Mouse (Mus musculus) MEL-GATA-1-ER (cell line): Measurements from ENCODE around the gene Olfr1392.
"Not testable (repeated sequence)": the region's sequence is repeated elsewhere in the genome, so short reads cannot be mapped to it uniquely, and the experiment has no call there.

Experiments used
- DNase-seq: peaks from one replicate; pipeline ENCODE4 v3.0.0-alpha.2; 2012; ENCODE audit warnings: low read depth; ENCODE audit errors: extremely low read depth

Gene Olfr1392

DNA sequence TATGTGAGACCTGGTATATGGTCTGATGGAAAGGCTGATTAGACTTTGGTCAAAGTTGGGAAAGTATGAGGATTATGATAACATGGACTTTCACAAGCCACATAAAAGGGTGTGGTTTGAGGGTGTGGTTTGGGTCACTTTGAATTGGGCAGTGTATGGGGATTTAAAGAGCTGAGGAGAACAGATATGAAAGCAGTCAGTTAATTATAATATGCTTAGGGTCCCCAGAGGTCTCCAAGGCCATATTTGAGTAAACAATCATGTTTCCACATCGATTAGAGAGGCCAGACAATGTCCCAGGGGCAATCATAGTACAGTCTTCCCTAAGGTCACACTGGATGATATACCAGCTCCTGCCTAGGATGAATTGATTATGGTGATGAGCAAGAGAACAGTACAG is at the start of gene Olfr1392:
TSS of gene Olfr1392 (plus strand) at position 301 of the 400 bp plus-strand sequence.
- not testable (repeated sequence) for DNase-seq

DNA sequence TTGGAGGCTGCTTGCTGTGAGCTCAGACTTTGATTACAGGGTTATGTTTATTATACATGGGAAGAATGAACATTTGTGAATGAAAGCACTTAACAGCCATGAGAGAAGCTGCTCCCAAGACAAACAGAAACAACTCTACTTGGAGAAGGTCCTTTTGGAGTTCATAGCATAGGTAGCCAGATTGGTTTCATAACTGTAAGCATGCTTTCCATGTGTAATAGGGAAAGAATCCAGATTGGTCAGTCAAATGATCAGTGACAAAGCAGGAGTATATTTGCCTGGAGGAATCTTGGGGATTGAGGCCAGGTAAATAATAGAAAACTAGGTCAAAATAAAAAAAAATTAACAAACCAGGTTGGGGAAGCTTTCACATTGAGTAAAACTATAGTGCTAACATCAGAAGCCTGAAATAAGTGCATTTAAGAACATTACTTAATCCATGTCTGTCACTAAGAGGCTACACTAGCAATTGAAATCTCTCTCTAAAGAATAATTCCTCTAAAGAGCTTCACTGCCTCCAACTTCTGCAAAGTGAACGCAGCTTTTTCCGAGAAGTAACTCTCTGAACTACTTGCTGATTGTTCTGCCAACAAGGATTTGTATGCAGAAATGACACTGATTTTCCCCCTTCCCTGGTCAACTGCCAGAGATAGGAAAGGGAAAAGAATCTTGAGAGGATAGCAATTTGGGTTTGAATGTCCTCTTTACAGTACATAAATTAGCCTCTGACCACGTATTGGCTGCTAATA is 49.4 kb upstream of the Olfr1392 start:
- DNase-seq: no peak

DNA sequence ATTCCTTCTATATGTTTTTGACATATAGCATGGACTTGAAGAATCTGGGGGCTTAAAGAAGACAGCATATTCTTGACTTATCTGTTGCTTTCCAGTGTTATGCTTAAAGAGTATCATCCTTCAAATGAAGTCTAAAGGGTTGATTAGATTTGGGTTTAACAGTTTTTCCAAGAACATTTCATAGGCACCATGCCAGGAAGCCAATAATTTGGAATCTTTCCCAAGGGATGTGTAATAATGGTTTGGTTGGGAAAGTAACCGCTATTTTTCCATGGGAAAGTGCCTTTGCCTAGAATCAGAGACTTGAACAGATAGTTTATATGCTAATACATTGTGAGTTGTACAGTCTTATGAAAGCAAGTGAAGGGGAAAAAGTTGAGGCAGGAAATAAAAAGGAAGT is 48.2 kb upstream of the Olfr1392 start:
- no peak for DNase-seq

DNA sequence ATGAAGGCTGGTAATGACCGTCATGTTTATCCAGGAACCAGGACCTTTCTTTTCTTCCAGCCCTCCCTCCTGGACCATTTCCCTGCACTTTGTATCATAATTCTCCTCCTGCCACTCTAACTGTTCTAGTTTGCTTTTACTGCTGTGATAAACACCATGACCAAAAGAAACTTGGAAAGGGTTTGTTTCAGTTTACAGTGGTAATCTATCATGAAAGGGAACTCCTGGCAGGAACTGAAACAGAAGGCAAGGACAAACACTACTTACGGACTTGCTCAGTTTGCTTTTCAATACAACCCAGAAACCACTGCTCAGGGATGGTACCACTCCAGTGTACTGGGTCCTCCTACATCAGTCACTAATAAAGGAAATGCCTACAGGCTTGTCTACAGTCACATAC is 47.5 kb upstream of the Olfr1392 start:
- DNase-seq: no peak

DNA sequence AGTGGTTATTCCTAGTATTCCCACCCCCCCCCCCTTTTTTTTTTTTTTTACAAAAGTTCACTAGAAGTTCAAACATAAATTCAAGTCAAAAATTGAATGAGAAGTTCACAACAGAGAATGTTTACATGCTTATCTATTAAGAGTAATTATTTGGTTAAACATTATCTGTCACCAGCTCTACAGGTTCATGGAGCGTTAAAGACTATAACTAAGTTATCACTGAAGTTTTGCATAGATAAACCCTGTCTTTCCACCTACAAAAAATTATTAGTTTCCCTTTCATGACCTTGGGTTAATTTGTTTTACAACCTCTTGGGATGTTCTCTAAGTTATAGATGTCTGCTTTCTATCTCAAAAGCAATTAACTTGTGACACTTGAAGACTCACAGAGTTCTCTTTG is 44.8 kb upstream of the Olfr1392 start:
- DNase-seq: no peak

DNA sequence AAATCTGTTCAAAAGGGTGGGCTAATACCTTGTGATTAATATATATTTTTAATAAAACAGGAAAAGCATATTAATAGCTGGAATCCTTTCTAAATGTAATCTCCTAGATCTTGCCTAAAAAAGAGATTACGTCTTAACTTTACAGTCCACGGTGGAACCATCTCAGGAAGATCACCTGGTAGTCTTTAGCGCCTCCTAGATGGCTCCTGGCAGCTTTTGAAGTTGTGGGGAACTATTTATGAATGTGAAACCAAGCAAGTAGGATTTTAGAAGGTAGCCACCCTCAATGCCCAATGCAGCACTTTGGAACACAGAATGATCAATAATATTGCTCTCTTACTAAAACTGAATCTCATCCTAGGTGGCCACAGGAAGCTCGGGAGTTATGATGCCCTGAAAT is 44.2 kb upstream of the Olfr1392 start:
- no peak for DNase-seq

DNA sequence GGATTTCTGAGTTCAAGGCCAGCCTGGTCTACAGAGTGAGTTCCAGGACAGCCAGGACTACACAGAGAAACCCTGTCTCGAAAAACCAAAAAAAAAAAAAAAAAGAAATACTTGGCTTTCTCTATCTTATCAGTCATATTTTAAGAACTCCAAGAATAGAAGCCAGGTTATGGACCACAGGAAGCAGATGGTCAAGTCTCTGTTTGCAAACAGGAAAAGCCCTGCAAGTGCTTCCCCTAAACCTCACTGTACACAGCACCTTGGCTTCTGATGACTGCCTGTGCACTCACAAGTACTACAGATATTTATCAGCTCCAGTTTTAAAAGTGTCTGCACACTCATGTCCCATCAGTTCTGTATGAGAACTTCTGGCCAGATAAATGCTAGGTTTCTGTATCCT is 43.6 kb upstream of the Olfr1392 start:
- DNase-seq: peak; percentile 50

DNA sequence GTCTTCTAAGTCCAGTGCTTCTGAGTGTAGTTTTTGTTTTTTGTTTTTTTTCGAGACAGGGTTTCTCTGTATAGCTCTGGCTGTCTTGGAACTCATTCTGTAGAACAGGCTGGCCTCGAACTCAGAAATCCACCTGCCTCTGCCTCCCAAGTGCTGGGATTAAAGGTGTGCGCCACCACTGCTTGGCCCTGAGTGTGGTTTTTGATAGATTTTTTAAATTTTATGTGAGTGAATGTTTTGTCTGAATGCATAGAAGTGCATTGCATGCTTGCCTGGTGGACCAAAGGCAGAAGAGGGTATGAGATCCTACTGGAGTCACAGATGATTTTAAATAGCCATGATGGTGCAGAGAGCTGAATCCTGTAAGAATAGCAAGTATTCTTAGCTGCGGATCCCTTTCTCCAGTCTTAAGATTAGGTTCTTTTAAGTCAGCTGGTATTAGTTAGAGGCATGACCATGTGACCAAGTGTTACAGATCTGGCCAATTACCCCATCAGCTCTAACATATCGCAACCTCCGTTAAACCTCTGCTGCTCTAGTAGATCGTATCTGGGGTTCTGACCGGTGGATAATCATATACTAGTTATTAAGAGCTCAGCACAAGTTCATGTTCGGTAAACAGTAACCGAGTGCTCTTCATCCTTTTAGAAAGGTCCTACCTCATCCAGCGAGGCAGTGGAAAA is 42.0 kb upstream of the Olfr1392 start:
- DNase-seq: peak; percentile 31

DNA sequence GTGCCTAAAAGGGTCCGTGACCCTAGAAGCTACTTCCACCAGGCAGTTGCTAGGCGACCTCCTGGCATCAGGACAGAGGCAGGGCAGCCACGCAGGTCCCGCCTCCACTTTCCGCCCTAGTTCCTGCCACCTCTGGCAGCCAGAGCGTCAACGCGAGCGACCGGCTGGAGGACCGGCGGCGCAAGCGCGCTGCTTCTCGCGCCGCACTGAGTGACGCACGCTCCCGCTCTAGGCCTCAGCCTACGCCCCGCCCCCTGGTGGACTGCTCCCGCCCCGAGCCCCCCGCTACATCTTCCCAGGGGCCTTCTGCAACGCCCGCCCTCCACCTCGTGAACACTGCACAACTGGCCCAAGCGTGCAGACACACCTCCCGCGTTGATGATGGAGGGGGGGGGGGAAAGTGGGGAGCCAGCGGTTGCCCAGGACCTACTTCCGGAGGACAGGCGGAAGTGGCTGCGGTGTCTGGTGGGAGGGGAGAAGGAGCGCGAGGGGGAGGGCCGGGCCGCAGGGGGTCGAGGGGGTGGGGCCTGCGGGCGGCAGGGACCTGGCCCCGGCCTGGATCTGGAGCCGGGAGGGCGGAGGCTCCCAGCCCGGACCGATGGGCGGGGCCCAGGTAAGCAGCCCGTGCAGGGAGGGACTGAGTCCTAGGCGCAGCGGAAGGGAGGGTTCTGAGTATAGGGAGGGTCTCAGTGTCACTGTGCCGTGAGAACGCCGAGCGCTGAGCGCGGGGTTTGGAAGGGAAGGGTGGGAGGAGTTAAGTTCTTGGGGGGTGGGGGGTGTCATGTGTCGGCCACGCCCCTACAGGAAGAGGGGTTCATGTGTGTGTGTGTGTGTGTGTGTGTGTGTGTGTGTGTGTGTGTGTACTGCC is 41.1 kb upstream of the Olfr1392 start, which contains the start of gene Mgat1:
TSS of gene Mgat1 (plus strand) at position 465 of the 868 bp plus-strand sequence.
- DNase-seq: peak; percentile 89

DNA sequence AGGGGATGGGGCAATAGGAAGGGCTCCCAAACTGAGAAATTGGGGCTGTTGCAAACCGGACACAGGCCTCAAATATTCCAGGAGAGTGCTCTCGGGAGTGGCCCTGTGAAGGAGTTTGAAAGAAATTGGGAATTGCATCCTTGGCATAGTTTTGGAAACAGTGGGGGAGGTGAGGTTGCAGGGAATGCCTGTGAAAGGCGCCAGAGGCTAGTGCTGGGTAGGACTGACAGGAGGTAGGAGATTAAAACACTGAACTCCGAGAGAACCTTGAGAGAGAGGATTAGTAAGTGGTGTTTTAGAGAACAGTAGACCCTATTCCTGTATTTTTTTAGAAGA is 40.5 kb upstream of the Olfr1392 start:
- no peak for DNase-seq

DNA sequence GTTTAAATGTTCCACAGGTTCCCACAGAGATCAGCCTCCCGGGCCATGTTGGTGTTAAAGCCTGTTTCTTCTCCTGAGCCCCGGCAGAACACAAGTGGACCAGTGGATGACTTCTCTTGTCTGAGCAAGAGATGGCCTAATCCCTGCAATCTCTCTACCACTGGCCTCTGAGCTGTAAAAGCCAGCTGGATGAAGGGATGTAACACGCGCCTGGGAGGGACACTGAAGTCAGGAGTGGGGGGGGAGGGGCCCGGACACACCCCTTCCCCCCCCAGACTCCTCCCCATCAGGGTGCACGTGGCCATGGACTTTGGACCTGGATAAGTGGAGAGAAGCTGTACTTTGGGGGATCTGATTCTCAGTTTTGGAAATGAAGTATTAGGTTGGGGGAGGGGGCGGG is 39.9 kb upstream of the Olfr1392 start:
- DNase-seq: peak; percentile 19

DNA sequence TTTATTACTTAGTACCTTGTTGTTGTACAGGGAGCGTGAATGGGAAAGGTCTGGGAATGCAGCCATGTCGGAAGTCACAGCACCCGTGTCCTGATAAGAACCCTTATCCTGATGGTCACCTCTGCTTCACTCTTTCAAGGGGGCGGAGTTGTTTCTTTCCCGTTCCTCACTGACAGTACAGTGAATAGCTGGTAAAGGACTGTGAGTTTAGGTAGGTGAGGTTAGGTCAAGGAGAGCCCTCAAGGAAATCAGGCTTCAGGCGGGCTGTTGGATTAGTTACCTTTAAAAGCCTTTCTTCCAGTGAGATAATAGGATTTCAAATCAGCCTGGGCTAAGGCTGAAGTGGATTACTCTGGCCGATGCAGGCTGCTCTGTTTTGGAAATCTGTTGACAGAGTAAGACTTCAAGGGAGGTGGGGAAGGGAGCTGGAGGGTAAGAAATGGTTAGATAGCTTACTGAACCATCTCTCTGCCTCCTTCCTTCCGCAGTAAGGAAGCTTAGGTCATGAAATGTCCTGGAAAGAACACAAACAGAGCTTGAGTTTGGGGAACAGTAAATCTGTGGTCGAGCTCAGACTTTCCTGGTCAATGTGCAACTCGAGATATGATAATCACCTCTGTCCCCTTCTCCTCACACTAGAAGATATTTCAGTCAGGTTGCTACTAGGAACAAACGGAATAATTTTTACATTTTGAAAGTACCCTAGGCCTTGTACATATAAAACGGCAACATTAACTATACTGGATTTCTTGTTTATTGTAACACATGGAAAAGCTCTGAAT is 39.3 kb upstream of the Olfr1392 start:
- peak; percentile 48 for DNase-seq

DNA sequence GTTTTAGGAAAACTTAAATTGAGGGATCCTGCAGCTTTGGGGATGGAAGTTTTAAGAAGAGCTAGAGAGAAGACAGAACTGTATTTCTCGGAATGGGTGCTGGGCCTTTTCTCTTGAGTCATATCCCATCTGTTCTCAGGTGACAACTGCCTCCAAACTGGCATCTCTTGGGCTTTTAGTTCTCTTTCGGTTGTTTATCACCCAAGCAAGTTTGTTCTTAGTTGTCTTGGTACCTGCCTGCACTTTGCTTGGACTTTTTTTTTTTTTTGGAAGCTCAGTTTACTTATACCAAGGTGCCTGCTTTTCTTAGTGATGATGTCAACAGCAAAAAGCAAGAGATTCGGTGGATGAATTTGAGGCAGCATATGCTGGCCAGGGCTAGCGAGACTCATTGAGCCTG is 38.6 kb upstream of the Olfr1392 start:
- no peak for DNase-seq

DNA sequence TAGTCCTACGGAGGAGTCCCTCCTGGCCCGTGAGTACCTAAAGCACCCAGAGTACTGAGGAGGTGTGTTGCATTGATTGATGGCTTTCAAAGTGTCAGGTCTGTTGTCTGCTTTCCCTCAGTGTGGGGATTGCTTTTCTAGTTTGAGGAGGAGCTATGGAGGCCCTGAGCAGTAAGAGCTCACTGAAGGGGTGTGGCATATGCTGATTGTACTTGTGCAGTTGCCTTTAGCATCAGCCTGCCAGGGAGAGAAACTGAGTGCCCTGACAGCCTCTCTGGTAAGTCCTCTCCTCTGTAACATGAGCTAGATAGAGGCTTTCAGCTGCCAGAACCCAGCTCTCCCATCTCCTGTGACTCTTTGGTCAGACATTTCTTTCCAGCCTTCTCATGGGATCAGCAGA is 37.8 kb upstream of the Olfr1392 start:
- DNase-seq: no peak

DNA sequence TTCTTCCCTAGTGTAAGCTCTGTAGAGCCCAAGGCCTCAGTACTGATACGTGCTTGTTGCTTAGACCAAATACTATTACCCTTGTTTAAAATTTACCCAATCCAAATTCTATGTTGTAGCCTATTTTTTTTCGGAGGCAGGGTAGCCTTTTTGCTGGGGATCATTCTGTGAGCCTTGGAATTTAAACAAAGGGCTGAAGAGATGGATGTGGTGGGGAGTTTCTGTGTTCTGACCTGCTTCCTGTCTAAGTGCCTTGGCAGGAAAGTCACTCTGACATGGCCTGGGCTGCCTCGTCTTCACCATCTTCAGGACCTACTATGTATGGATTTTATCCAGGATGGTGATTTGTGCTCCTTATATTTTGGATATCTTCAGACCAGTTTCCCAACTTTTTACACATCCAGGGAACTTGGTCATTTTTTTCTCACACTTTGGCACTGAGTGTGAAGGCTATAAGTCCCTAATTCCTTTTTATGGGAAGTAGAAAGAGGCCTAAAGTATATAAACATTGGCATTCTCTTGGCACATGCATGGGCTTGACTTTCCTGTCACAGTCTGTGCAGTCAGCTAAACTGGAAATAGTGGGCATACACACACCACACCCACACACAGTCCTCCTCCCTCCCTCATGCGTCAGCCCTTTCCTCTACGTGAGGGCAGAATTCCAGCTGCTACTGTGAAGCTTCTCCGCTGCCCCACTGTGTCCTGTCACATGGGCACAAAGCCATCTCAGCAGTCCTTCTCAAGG is 36.7 kb upstream of the Olfr1392 start:
- no peak for DNase-seq

DNA sequence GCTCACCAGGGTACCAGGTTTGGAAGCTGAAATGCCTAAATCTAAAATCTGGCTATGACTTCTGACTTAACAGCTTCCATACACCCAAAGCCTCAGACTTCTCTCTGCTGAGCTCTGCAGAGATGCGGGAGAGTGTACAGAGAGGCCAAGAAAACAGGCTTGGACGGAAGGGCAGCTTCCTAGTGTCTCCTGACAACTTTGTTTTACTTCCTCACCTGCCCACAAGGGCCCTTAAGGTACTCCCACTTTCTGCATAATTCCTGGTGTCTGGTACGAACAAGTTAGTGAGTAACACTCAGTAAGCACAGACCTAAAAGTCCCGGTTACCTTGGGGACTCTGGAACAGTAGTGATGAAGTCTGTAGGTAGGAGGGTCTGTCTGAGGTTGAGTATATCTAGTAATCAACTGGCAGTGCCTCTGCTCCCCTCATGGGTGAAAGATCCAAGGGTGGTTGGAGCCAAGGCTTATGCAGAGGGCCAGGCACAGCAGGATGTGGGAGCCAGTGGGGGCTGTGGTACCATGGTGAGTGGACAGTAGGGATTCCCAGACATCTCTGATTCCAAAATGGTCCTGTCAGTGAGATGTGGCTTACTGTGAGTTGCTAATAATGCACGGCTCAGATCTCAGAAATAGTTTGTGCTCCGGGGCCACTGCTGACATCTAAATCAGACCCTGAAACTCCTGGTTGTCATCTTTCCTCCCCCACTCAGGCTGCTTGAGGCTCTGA is 35.9 kb upstream of the Olfr1392 start:
- DNase-seq: no peak

DNA sequence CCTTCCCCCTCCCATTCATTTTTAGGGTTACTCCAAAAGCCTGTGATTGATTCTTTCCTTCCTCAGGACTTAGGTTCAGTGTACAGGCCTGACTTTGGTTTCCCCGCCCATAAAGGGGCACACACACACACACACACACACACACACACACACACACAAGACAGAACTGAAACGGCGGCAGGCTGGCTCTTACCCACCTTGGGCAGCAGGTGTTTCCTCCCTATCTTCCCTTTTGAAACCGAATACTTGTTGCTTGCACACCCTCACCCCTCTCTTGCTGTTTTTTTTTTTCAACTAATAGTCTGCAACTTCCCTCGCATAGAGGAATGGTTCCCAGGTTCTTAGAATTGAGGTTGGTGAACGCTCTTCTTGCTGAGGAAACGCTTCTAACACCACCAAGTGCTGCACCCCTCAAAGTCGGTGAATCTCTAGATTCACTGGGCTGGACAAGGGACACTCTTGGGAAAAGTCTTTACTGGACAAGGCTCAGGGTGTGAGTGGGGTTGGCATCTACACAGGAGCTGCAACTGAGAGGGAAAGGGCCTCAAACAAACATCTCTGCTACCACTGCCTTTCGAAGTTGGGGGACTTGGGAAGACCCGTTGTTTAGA is 35.2 kb upstream of the Olfr1392 start:
- DNase-seq: peak; percentile 56

DNA sequence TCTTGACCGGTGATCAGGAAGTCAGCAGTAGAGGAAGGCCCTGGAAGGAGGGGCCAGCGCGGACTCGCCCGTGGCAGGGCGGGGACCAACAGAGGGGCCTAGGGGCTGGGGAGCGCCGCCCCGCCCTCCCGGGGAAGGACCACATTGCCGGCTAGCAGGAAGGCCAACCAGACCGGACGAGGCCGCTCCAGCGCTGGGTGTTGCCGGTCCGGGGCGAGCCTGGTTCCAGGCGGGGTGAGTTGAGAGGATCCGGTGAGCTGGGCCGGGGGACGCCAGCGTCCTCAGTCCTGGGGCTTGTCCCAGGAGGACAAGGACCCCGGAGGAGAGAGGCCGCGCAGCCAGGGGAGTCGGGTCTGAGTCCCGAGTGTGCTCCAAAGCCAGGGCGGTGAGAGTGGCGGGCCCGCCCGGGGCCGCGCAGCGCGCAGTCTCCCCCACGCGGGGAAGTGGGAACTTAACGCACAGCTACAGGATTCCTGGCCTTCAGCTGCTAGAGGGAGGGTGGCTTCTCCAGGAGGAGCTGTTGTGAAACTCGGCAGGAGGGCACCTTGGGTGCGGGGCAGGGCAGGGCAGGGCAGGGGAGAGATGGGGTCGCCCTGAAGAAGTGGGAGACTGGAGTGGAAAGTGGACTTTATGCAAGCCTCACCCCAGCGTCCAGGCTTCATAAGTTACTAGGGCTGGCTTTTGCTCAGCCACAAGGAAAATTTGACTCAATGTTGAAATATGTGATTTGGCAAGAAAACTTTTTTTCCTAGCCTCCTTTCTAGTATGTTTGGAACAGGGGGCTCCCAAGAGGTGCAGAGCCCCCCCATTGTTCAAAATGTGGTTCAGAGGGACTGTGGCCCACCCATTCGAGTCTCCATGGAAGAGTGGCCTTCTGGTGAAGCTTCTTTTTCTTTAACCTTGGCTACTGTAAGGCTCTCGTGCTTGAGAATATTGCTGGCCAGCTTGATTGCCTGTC is 34.4 kb upstream of the Olfr1392 start:
- DNase-seq: no peak
